Mouse (Mus musculus): ENCODE measurements around the gene Nrm. TPM values are rescaled to one million over a fixed set of nuclear protein-coding genes. Genes with fewer than 3 reads are reported as not detected.

Nrm gene
- polyA plus RNA-seq, 1 experiment from 2014 or later, result 22.6 TPM

- peaks cover 23% of the 10 kb centered on the region for H3K4me1 ChIP-seq (replicated peaks)
- peak overlapping the region; percentile 76 for H3K4me3 ChIP-seq
- H3K27ac ChIP-seq (replicated peaks), result peak overlapping the region; percentile 98
- no peaks in the 10 kb centered on the region for H3K9me3 ChIP-seq
- WGBS, result 45% methylated on average over 23 of the region's 23 CpGs
- H3K9ac ChIP-seq, result peak overlapping the region; percentile 85
- peak; percentile 49 for ATAC-seq (ENCODE audit: low FRiP score, low read depth)
- H3K36me3 ChIP-seq, result peaks cover 66% of the 10 kb centered on the region
- no peaks in the 10 kb centered on the region for H3K27me3 ChIP-seq
- peak overlapping the region; percentile 86 for H3K4me2 ChIP-seq
Observed at GRCm38 (mm10) chr17:35897644-35898573, 36.8 kb downstream of the Nrm start.

DNA sequence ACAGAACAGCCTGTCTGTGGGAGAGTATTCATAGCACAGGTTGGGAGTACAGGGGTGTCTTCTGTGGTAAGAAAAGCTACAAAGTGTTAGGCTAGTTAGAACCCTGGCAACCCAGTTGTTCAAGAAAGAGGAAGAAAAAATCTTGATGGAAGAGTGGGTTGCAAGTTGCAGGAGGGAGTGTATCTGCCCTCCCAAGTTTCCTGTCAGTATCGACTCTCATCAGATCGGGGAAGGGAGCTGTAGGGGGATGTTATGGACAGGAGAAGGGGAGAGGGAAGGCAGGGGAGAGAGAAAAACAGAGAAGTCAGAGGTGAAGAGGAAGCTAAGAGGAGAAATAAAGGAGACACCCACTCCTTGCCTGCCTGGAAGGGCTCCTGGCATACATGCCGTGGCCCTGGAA, 39.5 kb downstream of the Nrm start:
- no peak for ATAC-seq (ENCODE audit: low FRiP score, low read depth)
- H3K9me3 ChIP-seq, result no peaks in the 10 kb centered on the region
- no peak overlapping the region for H3K4me2 ChIP-seq
- no peak overlapping the region for H3K27ac ChIP-seq (replicated peaks)
- WGBS, result 91% methylated on average over 3 of the region's 3 CpGs
- peaks cover 72% of the 10 kb centered on the region for H3K36me3 ChIP-seq
- no peak overlapping the region for H3K9ac ChIP-seq
- no peak overlapping the region for H3K4me3 ChIP-seq
- H3K4me1 ChIP-seq (replicated peaks), result peaks cover 20% of the 10 kb centered on the region
- H3K27me3 ChIP-seq, result no peaks in the 10 kb centered on the region

GRCm38 (mm10) chr17:35903343-35903991, 42.3 kb downstream of the Nrm start:
- no peak overlapping the region for H3K27ac ChIP-seq (replicated peaks)
- H3K4me3 ChIP-seq, result no peak overlapping the region
- peaks cover 86% of the 10 kb centered on the region for H3K36me3 ChIP-seq

DNA sequence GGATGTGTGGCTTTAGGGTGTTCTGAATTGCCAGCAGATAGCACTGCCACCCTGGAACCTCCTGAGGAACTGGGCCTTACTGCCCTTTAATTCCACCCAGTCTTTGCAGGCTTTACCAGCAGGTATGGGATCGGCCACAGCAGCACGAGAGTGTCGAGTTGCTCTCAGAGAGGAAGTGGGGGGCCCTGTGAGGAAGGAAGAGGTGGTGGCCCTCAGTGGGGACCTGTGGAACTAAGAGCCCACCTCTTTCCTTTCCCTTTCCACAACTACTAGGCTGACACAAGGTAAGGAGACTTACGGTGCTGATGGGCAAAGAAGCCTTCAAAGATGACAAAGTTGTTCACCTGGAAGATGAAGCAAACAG, 42.9 kb downstream of the Nrm start:
- WGBS, result 88% methylated on average over 4 of the region's 4 CpGs
- Histone ChIP-seq H3K36me3 (peaks cover 83% of the 10 kb centered on the region), H3K4me2 (no peak overlapping the region), H3K9ac (no peak overlapping the region), H3K27me3 (no peaks in the 10 kb centered on the region), H3K4me3 (no peak overlapping the region), H3K27ac (replicated peaks) (no peak overlapping the region), H3K9me3 (no peaks in the 10 kb centered on the region), H3K4me1 (replicated peaks) (peaks cover 13% of the 10 kb centered on the region)
- no peak for ATAC-seq (ENCODE audit: low FRiP score, low read depth)

More at GRCm38 (mm10) chr17:35903343-35903991, 42.3 kb downstream of the Nrm start:
- no peak overlapping the region for H3K9ac ChIP-seq
- no peak overlapping the region for H3K4me2 ChIP-seq
- H3K27me3 ChIP-seq, result no peaks in the 10 kb centered on the region
- WGBS, result 93% methylated on average over 9 of the region's 9 CpGs
- H3K4me1 ChIP-seq (replicated peaks), result peaks cover 8% of the 10 kb centered on the region
- ATAC-seq (ENCODE audit: low FRiP score, low read depth), result no peak
- no peaks in the 10 kb centered on the region for H3K9me3 ChIP-seq

DNA sequence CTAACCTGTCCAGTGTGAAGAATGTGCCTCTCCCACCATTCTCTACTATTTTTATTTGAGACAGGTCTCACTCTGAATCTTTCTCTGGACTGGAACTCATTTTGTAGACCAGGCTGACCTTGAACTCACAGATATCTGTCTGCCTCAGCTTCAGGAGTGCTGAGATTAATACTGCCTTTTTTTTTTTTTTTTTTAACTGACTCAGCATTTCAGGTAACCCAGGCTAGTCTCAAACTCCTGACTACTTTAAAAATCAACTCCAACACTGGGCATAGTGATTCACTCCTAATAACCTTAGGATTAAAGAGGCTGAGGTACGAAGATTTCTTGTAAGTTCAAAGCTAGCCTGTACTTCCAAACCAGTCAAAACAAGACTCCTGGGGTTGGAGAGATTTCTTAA, 44.5 kb downstream of the Nrm start:
- H3K4me3 ChIP-seq, result no peak overlapping the region
- no peak overlapping the region for H3K27ac ChIP-seq (replicated peaks)
- peaks cover 67% of the 10 kb centered on the region for H3K36me3 ChIP-seq
- 100% methylated on average over 1 of the region's 1 CpGs for WGBS
- H3K4me2 ChIP-seq, result no peak overlapping the region
- peaks cover 21% of the 10 kb centered on the region for H3K4me1 ChIP-seq (replicated peaks)
- H3K9ac ChIP-seq, result no peak overlapping the region
- ATAC-seq (ENCODE audit: low FRiP score, low read depth), result no peak
- H3K9me3 ChIP-seq, result no peaks in the 10 kb centered on the region
- H3K27me3 ChIP-seq, result no peaks in the 10 kb centered on the region

GRCm38 (mm10) chr17:35907609-35908008, 46.5 kb downstream of the Nrm start:
- no peak overlapping the region for H3K27ac ChIP-seq (replicated peaks)
- H3K27me3 ChIP-seq, result no peaks in the 10 kb centered on the region
- H3K9me3 ChIP-seq, result no peaks in the 10 kb centered on the region
- H3K4me3 ChIP-seq, result no peak overlapping the region
- H3K4me2 ChIP-seq, result peak overlapping the region; percentile 73; the same call in 1 of the 2 replicates
- 84% methylated on average over 2 of the region's 2 CpGs for WGBS
- peaks cover 49% of the 10 kb centered on the region for H3K36me3 ChIP-seq
- peak overlapping the region; percentile 25; the same call in 1 of the 2 replicates for H3K9ac ChIP-seq
- ATAC-seq (ENCODE audit: low FRiP score, low read depth), result no peak
- peaks cover 21% of the 10 kb centered on the region for H3K4me1 ChIP-seq (replicated peaks)

- Histone ChIP-seq H3K36me3 (peaks cover 33% of the 10 kb centered on the region), H3K9ac (peak overlapping the region; percentile 73)
- WGBS, result 13% methylated on average over 20 of the region's 20 CpGs
Observed at GRCm38 (mm10) chr17:35909186-35909918, 48.2 kb downstream of the Nrm start.

DNA sequence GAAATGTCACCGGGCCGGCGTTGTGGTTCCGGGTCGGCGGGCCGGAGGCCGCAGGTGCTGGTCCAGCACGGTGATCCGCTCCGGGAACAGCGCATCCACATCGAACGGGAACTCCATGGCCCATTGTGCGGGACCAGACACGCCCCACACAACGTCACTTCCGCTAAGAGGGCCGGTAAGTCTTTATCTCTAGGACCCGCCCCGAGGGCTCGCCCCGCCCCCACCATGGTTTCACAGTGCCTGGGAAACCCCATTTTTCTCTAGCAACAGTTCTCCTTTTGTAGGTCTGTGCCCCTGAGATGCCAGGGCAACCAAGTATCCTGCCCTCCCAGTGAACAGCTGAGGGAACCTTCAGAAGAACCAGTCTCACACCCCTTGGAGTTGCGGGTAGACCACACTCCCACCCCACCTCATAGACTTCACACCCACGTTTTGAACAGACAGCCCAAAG, 48.8 kb downstream of the Nrm start, which contains the start of gene Atat1:
Atat1 (minus strand) TSS at position 157 of the 451 bp plus-strand sequence.
- Histone ChIP-seq H3K27ac (replicated peaks) (peak within 1 kb of the TSS; percentile 91), H3K4me2 (peak within 1 kb of the TSS; percentile 73), H3K36me3 (peaks cover 28% of the 10 kb centered on the region), H3K9me3 (no peaks in the 10 kb centered on the region), H3K4me1 (replicated peaks) (peaks cover 22% of the 10 kb centered on the region), H3K9ac (peak within 1 kb of the TSS; percentile 73), H3K27me3 (no peaks in the 10 kb centered on the region), H3K4me3 (peak within 1 kb of the TSS; percentile 67)
- ATAC-seq (ENCODE audit: low FRiP score, low read depth), result peak; percentile 93
- WGBS, result 2% methylated on average over 25 of the region's 25 CpGs

More at GRCm38 (mm10) chr17:35909186-35909918, 48.2 kb downstream of the Nrm start:
- Histone ChIP-seq H3K4me3 (peak overlapping the region; percentile 67), H3K27ac (replicated peaks) (peak overlapping the region; percentile 91), H3K4me1 (replicated peaks) (peaks cover 21% of the 10 kb centered on the region), H3K9me3 (no peaks in the 10 kb centered on the region), H3K27me3 (no peaks in the 10 kb centered on the region), H3K4me2 (peak overlapping the region; percentile 73)
- peak; percentile 33 for ATAC-seq (ENCODE audit: low FRiP score, low read depth)

GRCm38 (mm10) chr17:35914975-35915374, 53.9 kb downstream of the Nrm start:
- Histone ChIP-seq H3K4me3 (peak overlapping the region; percentile 55), H3K27ac (replicated peaks) (no peak overlapping the region), H3K9ac (0 out of 2 replicates have a peak overlapping the region, but pooled peaks have one; percentile 76), H3K4me1 (replicated peaks) (peaks cover 21% of the 10 kb centered on the region), H3K9me3 (no peaks in the 10 kb centered on the region), H3K36me3 (no peaks in the 10 kb centered on the region), H3K4me2 (peak overlapping the region; percentile 78), H3K27me3 (no peaks in the 10 kb centered on the region)
- ATAC-seq (ENCODE audit: low FRiP score, low read depth), result no peak
- WGBS, result 82% methylated on average over 6 of the region's 6 CpGs

All from hindbrain, embryonic 15.5 days (tissue).